Mouse (Mus musculus): ENCODE measurements at regions not wholly inside any gene's neighbourhood (a gene's known extent, or its start where the extent isn't known, plus 50 kb on each side); places are given as distances from the start of the nearest gene placed in this dataset.

- no peak for TF ChIP-seq POLR2A (IDR thresholded peaks at IDR 0.05; ENCODE audit: control insufficient read depth, extremely low read depth, insufficient read depth, low read length, poor library complexity)
- TF ChIP-seq CTCF (IDR thresholded peaks at IDR 0.05; ENCODE audit: borderline replicate concordance, control insufficient read depth, extremely low read depth, insufficient read depth, low read length, poor library complexity): no peak
Observed at GRCm38 (mm10) chr16:50939316-50939715, 348.4 kb upstream of the Ccdc54 start.
